Mouse (Mus musculus): ENCODE results near the gene Pla2g10. TPM values are rescaled to one million over a fixed set of nuclear protein-coding genes. Genes with fewer than 3 reads are reported as not detected.
A peak's percentile ranks its signal among the peaks of the same experiment; 100 is the strongest.
"Not testable (repeated sequence)": the region's sequence is repeated elsewhere in the genome, so short reads cannot be mapped to it uniquely, and the experiment has no call there.

The Pla2g10 gene
- polyA plus RNA-seq, 1 experiment from 2014 or later, result 1.5 TPM

DNA sequence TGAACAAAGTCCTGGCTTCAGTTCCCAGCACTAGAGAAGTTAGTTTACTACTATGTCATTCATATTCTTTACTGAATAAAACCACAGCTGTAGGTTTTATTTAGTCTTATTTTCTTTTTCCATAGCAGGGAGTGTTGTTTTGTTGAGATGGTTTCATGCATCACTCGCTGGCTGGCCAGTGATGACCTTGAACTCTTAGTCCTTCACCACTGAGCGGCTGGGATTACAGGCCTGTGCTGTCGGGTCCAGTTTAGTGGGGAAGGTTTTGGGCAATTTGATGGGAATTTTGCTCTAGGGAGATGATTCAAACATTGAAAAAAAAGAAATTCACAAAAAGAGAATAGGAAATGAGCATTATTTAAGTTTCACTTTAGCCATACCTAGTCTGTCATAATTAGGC is 56.3 kb downstream of the Pla2g10 start:
- ATAC-seq, result no peak
- H3K4me2 ChIP-seq (replicated peaks; ENCODE audit: low read depth, low read length), result no peak overlapping the region

DNA sequence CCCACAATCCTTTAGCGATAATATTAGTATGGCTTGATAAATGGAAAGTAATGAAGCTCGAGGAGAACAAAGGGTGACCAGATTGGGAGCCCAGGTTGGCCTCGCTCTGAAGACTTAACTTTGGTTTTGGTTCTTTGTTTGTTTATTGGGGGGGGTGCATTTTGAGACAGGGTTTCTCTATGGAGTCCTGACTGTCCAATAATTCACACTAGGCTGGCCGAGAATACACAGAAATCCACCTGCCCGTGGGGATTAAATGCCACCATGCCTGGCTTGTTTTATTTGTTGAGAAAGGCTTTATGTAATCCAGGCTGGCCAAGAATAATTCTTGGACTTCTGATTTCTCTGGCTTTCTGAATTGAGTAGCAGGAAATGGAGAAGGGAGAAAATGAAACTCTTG is 57.7 kb downstream of the Pla2g10 start:
- H3K4me1 ChIP-seq (ENCODE audit: insufficient read depth, low read depth, low read length), result peaks cover 4% of the 10 kb centered on the region; the same call in 1 of the 2 replicates
- H3K9me3 ChIP-seq (ENCODE audit: low read length), result no peaks in the 10 kb centered on the region
- no peak for ATAC-seq
- H3K27ac ChIP-seq (ENCODE audit: low read length), result no peak overlapping the region
- peak overlapping the region; percentile 83; the same call in 1 of the 2 replicates for H3K4me2 ChIP-seq (replicated peaks; ENCODE audit: low read depth, low read length)
- H3K4me3 ChIP-seq (ENCODE audit: low read depth, low read length), result peak overlapping the region; percentile 93; the same call in 1 of the 2 replicates
- H3K36me3 ChIP-seq (ENCODE audit: insufficient read depth, low read length), result peaks cover 7% of the 10 kb centered on the region; the same call in 1 of the 2 replicates
- no peak for DNase-seq (ENCODE audit: low spot score)
- TF ChIP-seq EP300 (IDR thresholded peaks at IDR 0.05), result no peak
- TF ChIP-seq CTCF (IDR thresholded peaks at IDR 0.05), result no peak
- H3K27me3 ChIP-seq (replicated peaks; ENCODE audit: insufficient read depth, low read length), result no peaks in the 10 kb centered on the region
- WGBS, result 82% methylated on average over 5 of the region's 5 CpGs
- H3K9ac ChIP-seq (replicated peaks; ENCODE audit: low read depth), result no peak overlapping the region

More for the DNA sequence above, 56.3 kb downstream of the Pla2g10 start:
- no peak for DNase-seq (ENCODE audit: low spot score)
- H3K4me3 ChIP-seq (ENCODE audit: low read depth, low read length), result no peak overlapping the region
- H3K27ac ChIP-seq (ENCODE audit: low read length), result no peak overlapping the region
- WGBS, result 90% methylated on average over 3 of the region's 3 CpGs
- TF ChIP-seq CTCF (IDR thresholded peaks at IDR 0.05) (no peak), EP300 (IDR thresholded peaks at IDR 0.05) (no peak)
- H3K9ac ChIP-seq (replicated peaks; ENCODE audit: low read depth), result no peak overlapping the region
- peaks cover 4% of the 10 kb centered on the region; the same call in 1 of the 2 replicates for H3K4me1 ChIP-seq (ENCODE audit: insufficient read depth, low read depth, low read length)
- peaks cover 7% of the 10 kb centered on the region; the same call in 1 of the 2 replicates for H3K36me3 ChIP-seq (ENCODE audit: insufficient read depth, low read length)
- H3K27me3 ChIP-seq (replicated peaks; ENCODE audit: insufficient read depth, low read length), result no peaks in the 10 kb centered on the region
- H3K9me3 ChIP-seq (ENCODE audit: low read length), result no peaks in the 10 kb centered on the region

DNA sequence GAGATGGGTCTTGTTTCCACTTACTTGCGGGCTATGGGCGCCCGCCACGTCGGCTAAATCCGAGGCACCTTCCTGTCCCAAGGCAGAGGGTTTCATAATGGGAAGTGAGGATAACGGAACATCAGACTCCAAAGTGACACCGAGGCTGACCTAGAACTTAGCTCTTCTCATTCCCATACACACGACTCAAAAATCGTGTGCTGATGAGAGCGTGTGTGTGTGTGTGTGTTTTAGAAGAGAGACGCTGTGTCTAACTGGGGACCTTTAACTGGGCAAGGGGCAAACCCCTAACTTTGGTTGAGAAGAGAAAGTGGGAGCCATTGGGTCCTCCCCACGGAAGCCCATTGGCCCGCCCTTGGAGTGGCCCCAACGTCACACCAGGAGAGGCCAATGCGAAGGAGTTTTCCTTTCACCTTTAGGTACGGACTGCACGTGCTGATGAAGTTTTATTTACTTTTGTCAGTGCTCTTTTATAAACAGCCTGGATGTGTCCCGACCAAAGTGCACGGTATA is 58.3 kb downstream of the Pla2g10 start:
- WGBS, result 1% methylated on average over 20 of the region's 20 CpGs

DNA sequence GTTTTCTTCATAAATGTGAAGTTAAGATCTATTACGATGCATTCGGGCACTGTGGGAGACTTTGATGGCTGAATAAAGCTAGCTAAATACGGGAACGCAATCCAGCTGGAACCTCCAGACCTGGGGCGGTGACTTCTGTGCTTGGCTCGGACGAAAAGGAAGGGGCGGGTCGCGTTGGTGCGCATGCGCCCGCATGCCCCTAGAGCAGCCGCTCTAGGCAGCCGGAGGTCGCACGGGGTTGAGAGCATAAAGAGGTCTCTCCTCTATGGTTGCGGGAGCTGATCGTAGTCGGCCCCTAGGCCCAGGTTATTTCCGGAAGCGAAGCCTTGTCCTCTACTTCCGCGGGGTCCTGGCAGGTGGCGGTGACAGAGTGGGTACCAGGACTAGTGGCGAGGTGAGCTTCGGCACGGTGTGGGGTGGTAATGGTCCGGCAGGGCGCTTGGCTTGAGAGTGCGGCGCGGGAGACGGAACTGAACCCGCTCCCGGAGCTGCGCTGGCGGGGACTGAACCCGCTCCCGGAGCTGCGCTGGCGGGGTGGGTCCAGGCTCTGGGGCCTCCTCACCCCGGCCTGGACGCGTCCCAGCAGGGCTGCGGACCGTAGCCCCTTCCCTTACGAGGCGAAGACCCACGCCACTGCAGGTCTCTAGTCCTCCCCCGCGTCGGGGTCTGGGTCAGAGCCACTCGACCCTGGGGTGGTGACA is 58.9 kb downstream of the Pla2g10 start, which contains the start of the genes Bfar and 3110001I22Rik:
Gene Bfar, plus strand, starts transcription at position 174 of the 701 bp plus-strand sequence.
Gene 3110001I22Rik, plus strand, starts transcription at position 245 of the 701 bp plus-strand sequence.
- Histone ChIP-seq H3K9ac (replicated peaks; ENCODE audit: low read depth) (peak within 1 kb of the TSS; percentile 92), H3K36me3 (ENCODE audit: insufficient read depth, low read length) (peaks cover 1% of the 10 kb centered on the region; the same call in 1 of the 2 replicates), H3K4me3 (ENCODE audit: low read depth, low read length) (peak within 1 kb of the TSS; percentile 93), H3K27me3 (replicated peaks; ENCODE audit: insufficient read depth, low read length) (no peaks in the 10 kb centered on the region), H3K4me2 (replicated peaks; ENCODE audit: low read depth, low read length) (peak within 1 kb of the TSS; percentile 83), H3K4me1 (ENCODE audit: insufficient read depth, low read depth, low read length) (peaks cover 7% of the 10 kb centered on the region; the same call in 1 of the 2 replicates), H3K27ac (ENCODE audit: low read length) (peak within 1 kb of the TSS; percentile 78), H3K9me3 (ENCODE audit: low read length) (no peaks in the 10 kb centered on the region)
- DNase-seq (ENCODE audit: low spot score) (peak; percentile 97), ATAC-seq (peak; percentile 91)
- TF ChIP-seq EP300 (IDR thresholded peaks at IDR 0.05) (no peak), CTCF (IDR thresholded peaks at IDR 0.05) (peak; percentile 30)
- under 1% methylated on average over 43 of the region's 54 CpGs for WGBS

More for the DNA sequence above, 58.3 kb downstream of the Pla2g10 start:
- H3K4me2 ChIP-seq (replicated peaks; ENCODE audit: low read depth, low read length), result peak overlapping the region; percentile 83
- DNase-seq (ENCODE audit: low spot score) (peak; percentile 90), ATAC-seq (peak; percentile 71)
- H3K4me3 ChIP-seq (ENCODE audit: low read depth, low read length), result peak overlapping the region; percentile 93
- H3K4me1 ChIP-seq (ENCODE audit: insufficient read depth, low read depth, low read length), result peaks cover 4% of the 10 kb centered on the region; the same call in 1 of the 2 replicates
- H3K27ac ChIP-seq (ENCODE audit: low read length), result peak overlapping the region; percentile 78
- H3K9ac ChIP-seq (replicated peaks; ENCODE audit: low read depth), result peak overlapping the region; percentile 92
- H3K36me3 ChIP-seq (ENCODE audit: insufficient read depth, low read length), result peaks cover 7% of the 10 kb centered on the region; the same call in 1 of the 2 replicates
- no peak for TF ChIP-seq CTCF (IDR thresholded peaks at IDR 0.05)
- TF ChIP-seq EP300 (IDR thresholded peaks at IDR 0.05), result no peak
- no peaks in the 10 kb centered on the region for H3K27me3 ChIP-seq (replicated peaks; ENCODE audit: insufficient read depth, low read length)
- H3K9me3 ChIP-seq (ENCODE audit: low read length), result no peaks in the 10 kb centered on the region

DNA sequence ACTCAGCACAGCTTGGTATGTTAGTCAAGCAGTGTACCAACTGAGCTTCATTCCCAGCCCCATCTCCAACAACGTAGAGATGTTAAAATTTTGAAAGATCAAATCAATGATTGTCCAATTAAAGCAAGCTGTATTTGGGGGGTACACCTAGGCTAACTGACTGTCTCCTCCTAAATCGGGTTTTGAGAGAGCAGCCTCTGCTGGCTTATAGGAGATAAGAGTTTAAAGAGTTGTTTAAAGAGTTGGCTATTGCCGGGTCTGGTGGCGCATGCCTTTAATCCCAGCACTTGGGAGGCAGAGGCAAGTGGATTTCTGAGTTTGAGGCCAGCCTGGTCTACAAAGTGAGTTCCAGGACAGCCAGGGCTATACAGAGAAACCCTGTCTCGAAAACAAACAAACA is 59.9 kb downstream of the Pla2g10 start:
- 62% methylated on average over 5 of the region's 5 CpGs for WGBS
- H3K27ac ChIP-seq (ENCODE audit: low read length); H3K27me3 ChIP-seq (replicated peaks; ENCODE audit: insufficient read depth, low read length); H3K4me3 ChIP-seq (ENCODE audit: low read depth, low read length); H3K4me1 ChIP-seq (ENCODE audit: insufficient read depth, low read depth, low read length); H3K9me3 ChIP-seq (ENCODE audit: low read length); DNase-seq (ENCODE audit: low spot score); H3K9ac ChIP-seq (replicated peaks; ENCODE audit: low read depth); H3K36me3 ChIP-seq (ENCODE audit: insufficient read depth, low read length); ATAC-seq: not testable (repeated sequence)
- H3K4me2 ChIP-seq (replicated peaks; ENCODE audit: low read depth, low read length), result peak overlapping the region; percentile 83; the same call in 1 of the 2 replicates

DNA sequence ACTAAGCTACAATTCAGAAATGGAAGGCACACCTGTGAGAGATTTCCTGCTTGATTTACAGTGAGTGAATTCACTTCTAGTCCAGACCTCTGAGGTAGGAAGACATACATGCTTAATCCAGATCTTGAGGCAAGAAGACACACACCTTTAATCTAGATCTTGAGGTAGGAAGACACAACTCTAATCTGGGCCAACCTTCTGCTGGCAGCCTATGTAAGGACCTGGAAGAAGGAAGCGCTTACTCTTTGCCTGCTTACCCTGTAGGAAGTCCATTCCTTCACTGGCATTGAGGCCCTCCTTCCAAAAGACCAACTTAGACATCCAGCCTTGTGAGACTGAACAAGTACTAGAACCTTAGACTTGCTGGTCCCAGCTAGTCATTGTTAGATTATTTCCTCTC is 61.5 kb downstream of the Pla2g10 start:
- H3K9me3 ChIP-seq (ENCODE audit: low read length), result no peaks in the 10 kb centered on the region
- no peak overlapping the region for H3K4me2 ChIP-seq (replicated peaks; ENCODE audit: low read depth, low read length)
- no peak overlapping the region for H3K27ac ChIP-seq (ENCODE audit: low read length)
- DNase-seq (ENCODE audit: low spot score) (no peak), ATAC-seq (no peak)
- no peak overlapping the region for H3K4me3 ChIP-seq (ENCODE audit: low read depth, low read length)
- H3K9ac ChIP-seq (replicated peaks; ENCODE audit: low read depth), result no peak overlapping the region
- 88% methylated on average over 1 of the region's 1 CpGs for WGBS
- H3K36me3 ChIP-seq (ENCODE audit: insufficient read depth, low read length), result 0 out of 2 replicates have a peak, but pooled peaks cover 4% of the 10 kb centered on the region
- TF ChIP-seq EP300 (IDR thresholded peaks at IDR 0.05) (no peak), CTCF (IDR thresholded peaks at IDR 0.05) (no peak)
- H3K27me3 ChIP-seq (replicated peaks; ENCODE audit: insufficient read depth, low read length), result no peaks in the 10 kb centered on the region
- H3K4me1 ChIP-seq (ENCODE audit: insufficient read depth, low read depth, low read length), result peaks cover 7% of the 10 kb centered on the region; the same call in 1 of the 2 replicates

Measured in lung, postnatal 0 days (tissue).